Comparison of ENCODE assay signal across 27 mouse cellular contexts in the genomic region with DNA sequence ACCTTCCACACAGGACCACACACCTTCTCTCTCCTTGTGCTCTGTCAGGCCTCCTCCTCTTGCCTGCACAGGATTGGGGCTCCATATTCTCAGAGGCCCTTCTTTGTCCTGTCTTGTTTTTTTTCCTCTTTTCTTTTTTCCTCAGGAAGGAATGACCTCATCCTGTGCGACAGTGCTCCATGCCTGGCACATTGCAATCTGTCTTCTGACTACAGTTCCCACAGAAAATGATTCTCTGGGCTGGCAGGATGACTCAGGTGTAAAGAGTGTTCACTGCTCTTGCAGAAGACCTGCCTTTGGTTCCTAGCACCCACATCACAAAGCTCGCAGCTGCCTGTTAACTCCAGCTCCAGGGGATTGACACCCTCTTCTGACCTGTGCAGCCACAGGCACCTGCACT. TPM values are rescaled to one million over a fixed set of nuclear protein-coding genes. Genes with fewer than 3 reads are reported as not detected.
DNase-seq lines count a peak whose midpoint lies in the region; ATAC-seq lines count a peak whose summit lies in the region.
"Had no signal": no experiment of that assay in that cellular context is flagged by ENCODE, and none has a peak within 500 bp of the region (broad histone marks: within the 10 kb centered on the region; RNA-seq: fewer than 3 reads in every experiment).

No protein-coding gene starts in this region.

- peak overlapping the region; percentile 27; the same call in 1 of the 2 replicates for H3K27ac ChIP-seq in embryonic facial prominence, embryonic 10.5 days (replicated peaks)
- 0 out of 2 replicates have a peak overlapping the region, but pooled peaks have one; percentile 50 for H3K27ac ChIP-seq in limb, embryonic 12.5 days
- H3K27ac ChIP-seq: embryonic facial prominence, embryonic 13.5 days; embryonic facial prominence, embryonic 15.5 days; forebrain, embryonic 10.5 days; forebrain, embryonic 12.5 days had no signal

- H3K36me3 ChIP-seq in embryonic facial prominence, embryonic 10.5 days (replicated peaks) = no peaks in the 10 kb centered on the region
- H3K36me3 ChIP-seq in limb, embryonic 12.5 days = no peaks in the 10 kb centered on the region
- H3K36me3 ChIP-seq: embryonic facial prominence, embryonic 13.5 days; embryonic facial prominence, embryonic 15.5 days; forebrain, embryonic 10.5 days; forebrain, embryonic 12.5 days had no signal

- H3K4me3 ChIP-seq in embryonic facial prominence, embryonic 10.5 days = no peak overlapping the region
- H3K4me3 ChIP-seq in limb, embryonic 12.5 days (replicated peaks) = no peak overlapping the region
- H3K4me3 ChIP-seq: embryonic facial prominence, embryonic 13.5 days; embryonic facial prominence, embryonic 15.5 days; erythroblast, embryonic 14.5 days; forebrain, embryonic 10.5 days; forebrain, embryonic 12.5 days had no signal

- DNase-seq in adrenal gland, adult 2 months = peak; percentile 52
- no peak for DNase-seq in adrenal gland, adult 18-20 months (ENCODE audit: low spot score in 2 of 2)
- DNase-seq in 3T3-L1 (ENCODE audit: low read depth, low spot score) = peak; percentile 43
- DNase-seq in embryonic facial prominence, embryonic 10.5 days (ENCODE audit: low spot score) = no peak
- no peak for DNase-seq in urinary bladder, postnatal 25 days (ENCODE audit: low spot score)
- DNase-seq in frontal cortex, postnatal 36 days (ENCODE audit: low spot score in 2 of 2) = no peak
- DNase-seq in right cerebral cortex, adult 18-20 months = no peak
- DNase-seq: adrenal gland, postnatal 10 days; adrenal gland, postnatal 25 days; cerebellum, adult 11-12 months; cerebellum, adult 2 months; cerebellum, adult 9-10 months; cerebellum, postnatal 10 days; cerebellum, postnatal 25 days had no signal

- H3K4me2 ChIP-seq in limb, embryonic 12.5 days = no peak overlapping the region
- H3K4me2 ChIP-seq: embryonic facial prominence, embryonic 13.5 days; embryonic facial prominence, embryonic 15.5 days; forebrain, embryonic 12.5 days had no signal

- H3K9me3 ChIP-seq in embryonic facial prominence, embryonic 10.5 days = no peaks in the 10 kb centered on the region
- 0 out of 2 replicates have a peak, but pooled peaks cover 4% of the 10 kb centered on the region for H3K9me3 ChIP-seq in limb, embryonic 12.5 days
- H3K9me3 ChIP-seq: embryonic facial prominence, embryonic 13.5 days; embryonic facial prominence, embryonic 15.5 days; forebrain, embryonic 10.5 days; forebrain, embryonic 12.5 days had no signal

- peaks cover 54% of the 10 kb centered on the region for H3K4me1 ChIP-seq in embryonic facial prominence, embryonic 10.5 days
- peaks cover 51% of the 10 kb centered on the region for H3K4me1 ChIP-seq in limb, embryonic 12.5 days (replicated peaks)

- WGBS in embryonic facial prominence, embryonic 10.5 days = 69% methylated on average over 2 of the region's 2 CpGs
- 54% methylated on average over 2 of the region's 2 CpGs for WGBS in limb, embryonic 12.5 days

- 0 out of 2 replicates have a peak, but pooled peaks cover 9% of the 10 kb centered on the region for H3K27me3 ChIP-seq in embryonic facial prominence, embryonic 10.5 days (replicated peaks; ENCODE audit: low read depth, poor library complexity, severe bottlenecking)
- no peaks in the 10 kb centered on the region for H3K27me3 ChIP-seq in limb, embryonic 12.5 days
- H3K27me3 ChIP-seq: embryonic facial prominence, embryonic 13.5 days; embryonic facial prominence, embryonic 15.5 days; forebrain, embryonic 12.5 days had no signal

- ATAC-seq in limb, embryonic 12.5 days (ENCODE audit: insufficient number of reproducible peaks, insufficient read depth, low FRiP score, low TSS enrichment, low read depth) = no peak
- ATAC-seq: forebrain, embryonic 14.5 days; forebrain, embryonic 16.5 days had no signal

- no peak overlapping the region for H3K9ac ChIP-seq in limb, embryonic 12.5 days (replicated peaks)
- H3K9ac ChIP-seq: embryonic facial prominence, embryonic 13.5 days; embryonic facial prominence, embryonic 15.5 days; forebrain, embryonic 12.5 days had no signal

RNA-seq across cellular contexts. Expression of a gene that starts 4.2 kb away (rescaled TPM):
- total RNA-seq in adrenal gland, adult 2 months (2021) = 10 to 100 TPM; 44.5 to 48.6 TPM
- 65.2 and 72.1 TPM in 2 replicates for polyA plus RNA-seq in adrenal gland, adult 2 months (2012; rRNA removed)
- 10 to 100 TPM; 35.7 to 51.6 TPM for total RNA-seq in adrenal gland, adult 18-20 months (2021)
- 21.1 and 23.5 TPM in 2 replicates for polyA plus RNA-seq in embryonic facial prominence, embryonic 10.5 days (2016; fragmentation: Nextera tagmentation; extraction: Ambion mirVana)
- 31.2 and 34.8 TPM in 2 replicates for polyA plus RNA-seq in limb, embryonic 12.5 days (2016; fragmentation: Nextera tagmentation; extraction: Ambion mirVana)
- total RNA-seq: MEL had no signal

RNA-seq across cellular contexts. Expression of a gene that starts 43.1 kb away (rescaled TPM):
- total RNA-seq in adrenal gland, adult 2 months (2021) = not detected
- polyA plus RNA-seq in adrenal gland, adult 2 months (2012; rRNA removed) = not detected in 2 replicates
- total RNA-seq in adrenal gland, adult 18-20 months (2021) = not detected
- not detected in 2 replicates for polyA plus RNA-seq in embryonic facial prominence, embryonic 10.5 days (2016; fragmentation: Nextera tagmentation; extraction: Ambion mirVana)
- polyA plus RNA-seq in limb, embryonic 12.5 days (2016; fragmentation: Nextera tagmentation; extraction: Ambion mirVana) = not detected in 2 replicates
- total RNA-seq: adrenal gland, postnatal 10 days; adrenal gland, postnatal 25 days; adrenal gland, postnatal 4 days; ES-E14; MEL had no signal
- polyA plus RNA-seq: C2C12; embryonic facial prominence, embryonic 11.5 days; embryonic facial prominence, embryonic 13.5 days; erythroblast, embryonic 14.5 days; forebrain, embryonic 10.5 days; forebrain, embryonic 12.5 days; forebrain, embryonic 14.5 days; forebrain, embryonic 16.5 days had no signal

Comparison
In these comparisons a context has a peak if more than half of its experiments do, and no peak if none do; other contexts are left out.
1. DNase-seq: peak in adrenal gland, adult 2 months (single experiment) and 3T3-L1 (single experiment); none in adrenal gland, adult 18-20 months (0 of 2), embryonic facial prominence, embryonic 10.5 days (single experiment), urinary bladder, postnatal 25 days (single experiment), frontal cortex, postnatal 36 days (0 of 2) and right cerebral cortex, adult 18-20 months (single experiment).